Mouse (Mus musculus): Measurements from ENCODE around the gene Elf4. TPM values are rescaled to one million over a fixed set of nuclear protein-coding genes. Genes with fewer than 3 reads are reported as not detected.
"Not testable (repeated sequence)": the region's sequence is repeated elsewhere in the genome, so short reads cannot be mapped to it uniquely, and the experiment has no call there.

Elf4 gene
- total RNA-seq, 2 experiments from 2014 or later, result 0.47 to 0.73 TPM

DNA sequence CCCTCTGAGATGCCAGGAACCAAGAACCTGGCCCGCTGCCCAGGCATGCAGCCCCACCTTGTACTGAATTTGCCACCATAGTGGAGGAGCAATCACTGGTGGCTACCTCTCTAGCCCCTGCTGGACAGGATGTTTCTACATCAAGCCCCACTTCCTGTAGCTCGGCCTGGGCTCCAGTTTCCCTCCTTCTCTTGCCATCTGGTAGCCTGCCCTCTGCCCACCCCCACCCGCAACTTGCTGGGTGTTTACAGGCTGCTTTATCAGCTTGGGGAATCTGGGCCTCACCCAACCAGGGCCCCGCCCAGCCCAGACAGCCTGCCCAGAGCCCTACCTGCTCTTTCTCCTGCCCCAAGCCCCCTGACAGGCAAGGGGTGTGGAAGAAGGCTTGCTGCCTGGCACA lies 23.9 kb downstream of the Elf4 start:
- no peak for DNase-seq (ENCODE audit: extremely low spot score in 1 of 2, low spot score in 1 of 2)

DNA sequence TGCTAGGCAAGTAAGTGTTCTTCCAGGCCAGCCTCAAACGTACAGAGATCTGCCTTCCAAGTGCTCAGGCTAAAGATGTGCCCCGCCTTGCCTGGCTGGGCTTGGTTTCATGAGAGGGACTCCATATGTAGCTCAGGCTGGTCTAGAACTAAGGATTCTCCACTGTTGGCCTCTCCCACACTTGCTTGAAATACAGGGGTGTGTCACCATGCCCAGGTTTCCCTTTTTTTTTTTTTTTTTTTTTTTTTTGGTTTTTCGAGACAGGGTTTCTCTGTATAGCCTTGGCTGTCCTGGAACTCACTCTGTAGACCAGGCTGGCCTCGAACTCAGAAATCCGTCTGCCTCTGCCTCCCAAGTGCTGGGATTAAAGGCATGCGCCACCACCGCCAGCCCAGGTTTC lies 26.9 kb downstream of the Elf4 start:
- not testable (repeated sequence) for DNase-seq (ENCODE audit: extremely low spot score in 1 of 2, low spot score in 1 of 2)

DNA sequence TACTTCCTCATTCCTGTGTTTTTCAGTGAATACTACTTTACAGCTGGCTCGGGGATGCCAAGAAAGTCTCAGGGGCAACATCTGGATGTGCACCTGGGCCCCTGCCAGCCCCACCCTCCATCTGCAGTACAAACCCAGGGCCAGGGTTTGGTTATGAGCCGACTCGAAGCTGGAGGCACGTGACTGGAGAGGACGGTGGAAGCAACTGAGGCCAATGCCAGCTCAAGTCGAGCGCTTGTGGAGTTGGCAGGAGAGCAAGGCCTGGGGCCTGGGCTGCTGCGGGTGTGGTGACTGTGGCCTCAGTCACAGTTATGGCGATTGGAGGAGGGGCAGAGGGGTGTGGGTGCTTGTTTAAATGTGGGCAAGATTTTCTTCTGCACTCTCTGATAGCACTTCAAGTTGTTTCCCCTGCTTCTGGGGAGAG lies 27.4 kb downstream of the Elf4 start:
- no peak for DNase-seq (ENCODE audit: extremely low spot score in 1 of 2, low spot score in 1 of 2)

DNA sequence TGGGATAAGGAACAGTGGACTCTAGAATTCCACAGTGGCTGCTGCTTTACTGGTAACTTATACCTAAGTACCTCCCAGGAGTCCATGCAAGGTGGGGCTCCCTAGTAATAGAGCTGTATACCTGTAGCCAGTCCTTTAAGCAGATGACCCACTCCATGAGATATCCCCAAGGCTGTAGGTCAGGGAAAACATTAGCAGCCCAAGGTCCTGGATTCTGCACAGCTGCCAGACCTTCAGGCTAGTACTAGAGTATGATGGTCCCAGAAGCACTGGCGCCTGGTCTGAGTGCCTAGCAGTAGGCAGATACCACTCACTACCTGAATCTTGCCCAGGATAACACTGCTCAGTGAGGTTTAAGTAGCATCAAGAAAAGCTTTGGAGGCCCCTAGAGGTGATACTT lies 28.7 kb downstream of the Elf4 start:
- DNase-seq (ENCODE audit: extremely low spot score in 1 of 2, low spot score in 1 of 2), result no peak

DNA sequence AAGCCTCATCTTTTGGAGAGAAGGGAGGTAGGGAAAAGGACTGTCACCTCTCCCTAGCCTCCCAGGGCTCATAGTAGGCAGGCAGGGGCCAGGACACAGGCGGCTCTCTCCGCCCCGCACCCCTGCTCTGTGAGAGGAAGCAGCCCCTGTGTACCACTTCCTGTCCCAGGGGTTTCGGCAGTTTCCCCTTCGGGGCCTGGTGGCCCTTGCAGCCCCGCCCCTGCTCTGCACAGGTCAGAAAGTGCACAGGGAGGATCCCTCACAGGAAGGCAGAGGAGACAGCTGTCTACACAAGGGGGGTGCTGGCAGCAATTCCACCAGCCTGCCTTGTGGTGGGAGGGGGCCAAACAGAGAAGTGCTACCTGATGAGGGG lies 29.4 kb downstream of the Elf4 start:
- DNase-seq (ENCODE audit: extremely low spot score in 1 of 2, low spot score in 1 of 2), result no peak

DNA sequence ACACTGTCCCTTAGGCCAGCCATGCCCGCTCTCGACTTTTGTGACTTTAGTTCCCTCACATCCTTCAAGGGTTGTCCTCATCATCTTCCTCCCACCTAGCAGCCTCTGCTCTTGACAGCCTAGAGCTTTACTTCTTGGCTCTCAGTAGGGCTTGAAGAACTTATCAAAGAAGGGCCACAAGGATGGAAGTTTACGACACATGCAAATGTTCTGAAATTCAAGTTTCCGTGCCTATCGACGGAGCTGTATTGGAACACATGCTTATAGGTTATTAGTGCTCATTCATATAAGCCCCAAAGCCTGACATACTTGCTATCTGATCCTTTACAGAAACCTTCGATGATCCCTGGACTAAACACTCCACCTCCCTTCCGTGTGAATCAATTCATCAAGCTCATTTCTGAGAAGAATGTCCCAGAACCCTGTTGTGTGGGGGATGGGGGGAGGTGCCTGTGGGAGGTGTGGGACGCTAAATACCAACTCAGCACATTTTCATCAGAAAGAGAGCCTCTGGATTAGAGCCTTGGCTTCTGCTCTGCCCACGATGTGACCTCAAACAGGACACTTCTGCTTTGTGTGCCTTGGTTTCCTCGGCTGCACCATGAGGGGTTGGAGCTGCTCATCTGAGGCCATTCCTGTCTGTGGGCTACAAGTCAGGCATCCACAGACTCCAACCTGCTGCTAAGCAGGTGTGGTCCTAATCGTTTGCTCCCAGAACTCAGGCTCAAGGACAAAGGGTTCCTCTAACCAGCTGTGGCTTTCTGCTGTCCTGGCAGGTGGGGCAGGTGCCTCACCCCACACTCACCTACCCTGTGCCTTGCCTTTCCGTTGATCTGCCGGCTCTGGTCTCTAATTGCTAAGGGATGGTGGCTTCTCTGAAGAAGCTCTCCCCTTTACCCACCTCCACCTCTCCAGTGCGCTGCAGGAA lies 30.1 kb downstream of the Elf4 start:
- no peak for DNase-seq (ENCODE audit: extremely low spot score in 1 of 2, low spot score in 1 of 2)

DNA sequence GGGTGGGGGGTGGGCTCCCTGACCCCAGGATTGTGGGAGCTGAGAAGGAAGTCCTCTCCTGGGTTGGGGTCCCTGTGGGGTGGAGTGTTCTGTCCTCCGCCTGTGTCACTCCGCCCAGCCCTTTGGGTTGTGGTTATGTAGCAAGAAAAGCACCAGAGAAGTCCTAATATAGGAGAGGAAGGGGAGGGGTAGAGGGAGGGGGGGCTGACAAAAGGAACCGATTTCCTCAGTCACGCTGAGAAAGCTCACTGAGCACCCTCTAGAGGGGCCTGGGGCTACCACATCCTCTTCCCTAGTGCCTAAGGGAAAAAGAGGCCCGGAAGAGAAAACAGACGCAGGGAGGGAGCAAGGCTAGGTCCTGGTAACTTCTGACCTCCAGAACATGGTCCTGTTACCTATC lies 33.4 kb downstream of the Elf4 start:
- no peak for DNase-seq (ENCODE audit: extremely low spot score in 1 of 2, low spot score in 1 of 2)

DNA sequence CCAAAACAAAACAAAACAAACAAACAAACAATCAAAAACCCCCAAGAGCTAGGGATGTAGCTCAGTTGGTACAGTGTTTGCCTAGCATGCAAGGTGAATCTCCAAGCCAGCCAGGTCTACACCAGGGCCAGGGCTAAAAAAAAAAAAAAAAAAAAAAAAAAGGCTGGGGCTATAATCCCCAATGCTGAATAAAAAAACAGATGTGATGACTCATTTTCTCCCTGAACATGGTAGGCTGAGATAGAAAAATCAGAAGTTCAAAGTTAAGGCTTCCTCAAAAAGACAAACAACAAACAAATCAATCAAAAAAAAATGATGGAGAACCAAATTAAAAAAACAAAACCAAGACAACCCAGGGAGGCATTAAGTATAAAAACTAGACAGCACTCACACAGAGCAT lies 33.8 kb downstream of the Elf4 start:
- no peak for DNase-seq (ENCODE audit: extremely low spot score in 1 of 2, low spot score in 1 of 2)

DNA sequence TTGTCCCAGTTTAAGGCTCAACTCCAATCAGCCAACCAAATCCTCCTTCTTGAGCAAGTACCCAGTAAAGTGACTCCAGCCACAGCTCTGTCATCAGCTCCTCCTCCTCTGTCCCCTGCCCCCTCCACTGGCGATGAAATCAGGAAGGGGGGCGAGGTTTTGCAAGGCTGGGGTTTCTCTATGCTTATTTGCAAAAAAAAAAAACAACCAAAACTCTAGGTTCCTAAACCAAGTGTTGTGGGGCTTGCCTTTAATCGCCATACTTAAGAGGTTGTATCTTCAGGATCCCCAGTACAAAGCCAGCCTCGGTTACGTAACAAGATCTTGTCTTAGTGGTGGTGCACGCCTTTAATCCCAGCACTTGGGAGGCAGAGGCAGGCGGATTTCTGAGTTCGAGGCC lies 34.3 kb downstream of the Elf4 start:
- DNase-seq (ENCODE audit: extremely low spot score in 1 of 2, low spot score in 1 of 2), result no peak

DNA sequence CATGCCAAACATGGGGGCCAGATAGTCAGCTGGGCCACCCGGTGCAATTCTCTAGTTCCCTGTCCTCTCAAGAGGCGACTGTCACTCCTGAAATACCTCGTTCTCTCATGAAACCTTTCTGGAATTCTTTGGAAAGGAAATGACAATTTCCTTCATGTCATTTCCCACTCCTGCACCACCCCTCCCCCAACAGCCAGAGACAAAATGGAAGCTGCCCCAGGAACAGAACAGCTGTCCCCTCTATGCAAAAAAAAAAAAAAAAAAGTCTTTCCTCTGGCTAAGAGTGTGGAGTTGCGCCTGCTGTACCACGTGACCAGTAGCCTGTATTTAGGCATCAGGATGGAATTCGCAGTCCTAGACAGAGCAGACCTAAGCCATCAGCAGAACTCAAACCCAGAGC lies 34.7 kb downstream of the Elf4 start:
- DNase-seq (ENCODE audit: extremely low spot score in 1 of 2, low spot score in 1 of 2), result no peak

DNA sequence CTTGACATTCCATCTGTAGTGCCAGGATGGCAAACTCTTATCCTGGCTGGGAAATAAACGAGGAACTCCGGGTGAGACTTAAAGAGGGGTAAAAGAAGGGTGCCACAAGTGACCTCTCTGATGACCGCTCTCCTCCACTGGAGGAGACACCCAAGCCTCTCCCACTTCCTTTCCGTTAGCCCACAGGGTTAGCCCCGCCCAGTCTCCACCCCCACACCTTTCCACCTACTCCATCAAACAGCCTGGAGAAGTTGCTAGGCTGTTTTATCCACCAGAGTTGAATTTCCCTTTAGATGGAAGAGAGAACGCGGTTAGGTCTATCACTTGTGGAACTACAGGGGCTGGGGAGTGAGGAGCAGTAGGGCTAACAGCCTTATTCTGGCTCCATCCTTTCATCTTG lies 37.7 kb downstream of the Elf4 start:
- DNase-seq (ENCODE audit: extremely low spot score in 1 of 2, low spot score in 1 of 2), result no peak

DNA sequence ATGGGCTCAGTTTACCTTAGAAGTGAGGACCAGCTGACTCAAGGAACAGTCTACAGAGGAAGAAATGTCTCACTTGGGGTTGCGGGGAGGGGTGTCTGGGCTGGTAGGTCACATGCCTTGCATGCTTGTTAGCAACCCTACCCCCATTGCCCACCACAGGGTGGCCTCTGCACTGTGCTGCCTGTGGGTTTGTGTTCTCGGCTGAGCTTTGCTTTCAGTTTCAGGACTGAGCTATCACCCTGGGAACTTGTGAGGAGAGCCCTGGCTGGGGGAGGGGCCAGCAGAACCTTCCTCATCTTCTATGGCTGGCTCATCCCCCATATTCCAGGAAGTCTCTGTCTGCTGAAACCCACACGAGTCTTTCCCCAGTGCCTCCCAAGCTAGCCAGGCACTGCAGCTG lies 38.3 kb downstream of the Elf4 start:
- DNase-seq (ENCODE audit: extremely low spot score in 1 of 2, low spot score in 1 of 2), result no peak

DNA sequence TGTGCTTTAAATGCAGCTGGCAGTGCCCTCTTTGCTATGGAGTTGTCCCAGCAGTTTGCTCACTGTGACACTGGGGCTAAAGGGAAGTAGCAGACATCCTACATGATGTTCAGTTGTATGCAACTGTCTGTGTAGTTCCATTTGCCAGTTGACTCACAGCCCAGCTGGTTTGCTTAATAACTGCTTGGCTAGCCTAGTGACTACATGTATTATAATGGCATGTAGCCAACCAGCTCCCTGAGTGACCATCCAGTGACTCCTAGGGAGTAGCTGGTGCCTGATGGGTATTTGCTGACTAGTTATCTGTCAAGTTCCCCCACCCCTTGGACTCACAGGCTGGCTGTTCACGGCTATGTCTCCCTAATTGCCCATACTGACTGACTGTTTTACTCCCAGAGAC lies 39.3 kb downstream of the Elf4 start:
- no peak for DNase-seq (ENCODE audit: extremely low spot score in 1 of 2, low spot score in 1 of 2)

DNA sequence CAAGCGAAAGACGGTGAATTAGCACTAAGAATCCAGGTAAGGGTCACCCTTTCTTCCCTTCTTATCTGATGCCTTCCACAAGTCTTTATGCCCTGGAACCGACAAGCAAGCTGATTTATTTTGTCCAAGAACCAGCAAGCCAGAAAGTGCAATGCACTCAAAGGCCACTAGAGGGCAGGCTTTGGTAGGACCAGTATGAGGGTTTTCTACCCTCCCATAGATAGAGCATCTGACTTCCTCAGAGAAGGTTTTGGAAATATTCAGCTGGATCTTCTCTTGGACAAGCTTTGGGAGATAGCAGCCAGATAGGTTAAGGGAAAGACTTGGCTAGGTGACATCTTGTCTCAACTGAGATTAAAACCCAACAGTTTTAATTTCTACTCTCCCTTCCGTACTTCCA lies 39.9 kb downstream of the Elf4 start:
- DNase-seq (ENCODE audit: extremely low spot score in 1 of 2, low spot score in 1 of 2), result peak; percentile 25 to 64

DNA sequence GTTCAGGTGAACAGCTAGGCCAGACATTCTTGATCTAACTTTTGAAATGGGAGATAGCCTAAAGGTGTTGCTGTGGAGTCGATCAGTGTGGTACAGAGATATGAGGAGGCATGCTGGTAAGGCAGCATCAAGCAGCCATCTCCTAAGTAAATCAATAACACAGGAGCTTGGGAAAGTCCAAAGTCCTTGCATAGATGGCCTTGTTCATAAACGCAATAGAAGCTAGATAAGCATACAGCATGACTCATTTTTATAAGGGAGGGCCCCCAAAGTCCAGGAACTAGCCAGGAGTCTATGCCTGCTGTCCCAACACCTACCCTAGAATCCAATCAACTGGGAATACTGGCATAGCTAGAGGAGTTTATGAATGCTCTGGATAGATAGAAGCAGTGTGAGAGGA lies 44.5 kb downstream of the Elf4 start:
- no peak for DNase-seq (ENCODE audit: extremely low spot score in 1 of 2, low spot score in 1 of 2)

DNA sequence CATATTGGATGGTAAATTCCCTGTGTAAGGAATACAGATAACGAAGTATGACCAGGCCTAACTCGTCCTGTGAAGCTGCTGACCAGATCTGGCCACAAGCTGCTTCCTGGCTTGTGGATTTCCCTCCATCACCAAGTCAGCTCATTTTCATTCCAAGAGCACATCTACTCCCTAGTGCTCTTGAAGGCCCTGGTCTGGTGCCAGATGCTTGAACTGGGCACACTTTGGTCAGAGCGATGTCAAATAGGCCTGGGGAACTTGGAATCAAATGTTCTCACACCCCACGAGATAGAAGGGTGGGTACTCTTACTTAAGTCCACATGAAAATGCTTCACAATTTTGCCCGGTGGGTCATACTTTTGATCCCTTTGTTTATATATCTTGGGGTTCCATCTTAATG lies 48.6 kb downstream of the Elf4 start:
- DNase-seq (ENCODE audit: extremely low spot score in 1 of 2, low spot score in 1 of 2), result no peak

DNA sequence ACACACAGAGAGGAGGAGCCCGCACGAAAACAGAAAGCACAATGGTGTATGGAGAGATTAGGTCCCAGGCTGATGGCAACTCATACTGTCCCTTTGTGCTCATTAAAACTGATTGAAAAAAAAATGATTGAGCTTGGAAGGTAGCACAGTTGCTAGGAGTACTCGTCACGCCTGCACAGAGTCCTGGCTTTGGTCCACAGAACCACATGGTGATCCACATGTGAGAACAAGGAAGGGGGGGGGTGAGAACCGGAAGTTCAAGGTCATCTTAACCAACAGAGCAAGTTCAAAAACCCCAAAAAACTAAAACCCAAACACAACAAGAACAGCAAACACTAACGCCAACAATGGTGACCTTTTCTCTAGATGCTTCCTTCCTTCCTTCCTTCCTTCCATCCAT lies 50.3 kb downstream of the Elf4 start:
- DNase-seq (ENCODE audit: extremely low spot score in 1 of 2, low spot score in 1 of 2), result no peak

DNA sequence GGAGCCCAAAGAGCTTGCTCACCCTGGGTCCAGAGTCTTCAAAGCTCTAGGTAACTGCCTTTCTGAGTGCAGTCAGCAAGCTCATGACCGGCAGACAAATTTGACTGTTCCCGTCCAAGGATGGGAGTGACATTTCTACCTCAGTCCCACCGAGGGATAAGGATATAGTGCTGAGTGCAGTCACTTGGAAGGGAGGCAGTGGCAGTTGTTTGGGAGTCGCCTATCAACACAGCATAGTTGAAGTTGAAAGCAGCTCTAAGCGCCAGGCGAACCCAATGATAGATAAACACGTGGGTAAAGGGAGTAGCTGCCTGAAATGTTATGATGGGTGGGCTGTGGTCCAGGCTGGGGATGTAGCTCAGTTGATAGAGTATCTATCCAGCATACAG lies 52.5 kb downstream of the Elf4 start:
- DNase-seq (ENCODE audit: extremely low spot score in 1 of 2, low spot score in 1 of 2), result no peak

DNA sequence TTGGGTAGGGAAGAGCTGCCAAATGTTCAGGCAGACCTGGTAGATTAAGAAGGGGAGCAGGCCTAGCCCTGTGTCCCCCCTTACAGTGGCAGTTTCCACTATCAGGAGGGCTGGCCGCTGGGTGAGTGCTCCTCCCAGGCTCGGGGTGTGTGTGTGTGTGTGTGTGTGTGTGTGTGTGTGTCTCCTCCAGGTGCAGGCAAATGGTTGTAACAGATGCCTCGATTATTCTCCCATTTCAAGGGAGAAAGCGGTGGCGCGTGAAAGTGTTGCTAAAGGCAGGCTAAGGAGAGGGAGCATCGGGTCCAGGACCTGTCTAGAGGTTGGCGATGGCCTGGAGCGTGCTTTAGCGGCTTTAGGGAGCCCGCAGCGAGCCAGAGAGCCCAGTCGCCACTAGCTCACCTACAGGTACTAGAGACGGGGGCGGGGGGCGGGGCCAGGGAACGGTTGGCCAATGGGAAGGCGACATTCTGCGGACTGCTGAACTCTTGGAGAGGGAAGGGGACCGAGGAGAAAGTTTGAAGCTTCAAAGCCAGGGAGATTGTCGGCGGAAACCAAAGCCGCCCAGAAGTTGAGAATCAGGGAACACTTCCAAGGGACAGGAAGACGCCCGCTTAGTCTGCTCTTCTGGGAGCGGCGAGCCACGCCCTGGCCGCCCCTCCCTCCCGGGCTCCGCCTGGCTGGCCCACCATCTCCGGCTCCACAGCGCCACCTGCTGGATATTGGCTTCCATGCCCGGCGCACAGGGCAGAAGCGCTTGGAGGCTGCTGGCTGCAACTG lies 53.1 kb downstream of the Elf4 start:
- peak; percentile 79 to 91 for DNase-seq (ENCODE audit: extremely low spot score in 1 of 2, low spot score in 1 of 2)

DNA sequence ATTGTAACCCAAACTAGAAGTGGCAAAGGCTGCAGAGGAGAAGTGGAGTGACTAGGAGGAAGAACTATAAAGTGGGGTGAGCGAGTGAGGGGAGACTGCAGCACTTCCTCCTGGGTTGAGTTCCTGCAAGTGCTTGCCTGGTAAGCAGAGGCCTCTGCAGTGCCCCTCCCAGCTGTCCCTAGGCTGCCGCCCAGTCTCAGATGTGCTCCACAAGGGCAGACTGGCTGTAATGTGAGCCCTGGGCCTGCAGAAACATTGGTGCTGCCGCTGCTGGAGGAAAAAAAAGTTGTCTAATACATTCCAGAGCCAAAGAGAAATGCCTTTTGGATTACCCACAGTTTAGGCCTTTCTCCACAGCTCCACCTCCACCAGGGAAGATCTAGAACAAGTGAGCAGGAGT lies 57.8 kb downstream of the Elf4 start:
- DNase-seq (ENCODE audit: extremely low spot score in 1 of 2, low spot score in 1 of 2), result no peak

DNA sequence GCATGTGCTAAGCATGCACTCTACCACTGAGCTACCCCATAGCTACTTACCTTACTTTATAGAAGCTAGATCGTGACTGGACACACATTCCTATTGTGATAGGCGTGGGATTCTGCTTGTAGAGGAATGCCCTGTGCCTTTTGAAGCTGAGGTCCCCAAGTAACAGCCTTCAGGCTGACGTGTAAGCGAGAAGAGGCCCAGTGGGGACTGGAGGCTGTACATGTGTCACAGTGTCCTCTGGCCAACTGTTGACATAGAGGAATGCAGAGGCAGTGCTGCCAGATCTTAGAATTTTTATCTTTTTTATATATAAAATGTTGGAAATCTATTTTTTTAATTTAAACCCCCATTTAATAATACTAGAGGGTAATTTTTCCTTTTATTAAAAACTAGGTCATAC lies 62.9 kb downstream of the Elf4 start:
- no peak for DNase-seq (ENCODE audit: extremely low spot score in 1 of 2, low spot score in 1 of 2)

DNA sequence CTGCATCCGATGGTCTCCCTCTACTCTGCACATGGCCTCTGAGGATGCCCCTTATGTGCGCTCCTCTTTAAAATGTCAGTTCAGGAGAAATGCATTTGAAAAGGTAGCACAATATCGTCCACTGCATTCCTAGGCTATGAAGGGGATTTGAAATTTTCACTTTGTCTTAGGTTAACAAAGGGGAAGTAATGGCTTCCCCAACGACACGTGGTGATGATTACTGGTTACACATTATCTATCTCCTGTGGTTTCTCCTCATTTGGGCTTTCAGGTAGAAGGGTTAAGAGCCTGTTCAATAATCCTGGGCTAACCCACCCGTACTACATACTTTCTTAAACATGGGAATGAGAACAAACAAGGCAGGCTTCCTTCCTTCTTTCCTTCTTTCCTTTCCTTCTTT lies 73.6 kb downstream of the Elf4 start:
- no peak for DNase-seq (ENCODE audit: extremely low spot score in 1 of 2, low spot score in 1 of 2)

All from layer of hippocampus, postnatal 25 days (tissue).